Mouse (Mus musculus): ENCODE results near the gene Rhoh.
A peak's percentile ranks its signal among the peaks of the same experiment; 100 is the strongest.

Gene Rhoh

DNA sequence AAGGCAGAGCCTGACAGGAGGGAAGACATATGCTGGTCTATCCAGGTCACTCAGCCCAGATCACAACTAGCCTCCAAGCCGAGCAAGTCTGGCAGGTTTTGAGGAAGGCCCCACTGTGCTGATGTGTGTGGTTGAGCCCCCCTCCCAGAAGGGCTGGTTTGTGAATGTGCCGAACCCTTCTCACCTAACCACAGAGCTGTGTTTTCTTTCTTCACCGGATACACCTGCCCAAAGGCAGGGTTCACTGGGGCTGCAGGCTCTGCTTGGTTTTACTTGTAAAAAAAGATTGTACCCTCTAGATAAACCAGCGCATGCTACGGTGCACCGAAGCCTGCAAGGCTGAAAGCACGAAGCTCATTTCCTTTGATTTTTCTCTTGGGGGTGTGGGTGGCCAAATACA, 68.1 kb downstream of the Rhoh start:
- peak; percentile 43 to 61 for DNase-seq (ENCODE audit: low spot score in 2 of 2)

DNA sequence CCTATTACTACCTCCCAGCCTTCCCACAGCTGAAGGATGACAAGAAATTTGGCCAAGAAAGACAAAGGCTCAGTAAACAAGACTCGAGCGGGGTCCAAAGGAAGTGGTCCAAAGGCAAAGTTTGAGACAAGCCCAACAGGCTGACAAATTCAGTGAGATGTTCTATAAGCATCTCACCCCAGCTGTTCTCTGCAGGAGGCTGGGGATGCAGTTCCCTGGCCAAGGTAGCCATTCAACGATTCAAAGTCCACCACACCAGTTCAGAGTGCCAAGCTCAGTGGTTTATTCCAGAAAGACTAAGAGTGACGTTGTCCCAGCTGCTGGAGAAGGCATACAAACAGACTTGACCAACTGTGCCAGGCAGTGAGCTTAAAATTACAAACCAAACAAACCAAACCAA, 69.2 kb downstream of the Rhoh start:
- no peak for DNase-seq (ENCODE audit: low spot score in 2 of 2)

DNA sequence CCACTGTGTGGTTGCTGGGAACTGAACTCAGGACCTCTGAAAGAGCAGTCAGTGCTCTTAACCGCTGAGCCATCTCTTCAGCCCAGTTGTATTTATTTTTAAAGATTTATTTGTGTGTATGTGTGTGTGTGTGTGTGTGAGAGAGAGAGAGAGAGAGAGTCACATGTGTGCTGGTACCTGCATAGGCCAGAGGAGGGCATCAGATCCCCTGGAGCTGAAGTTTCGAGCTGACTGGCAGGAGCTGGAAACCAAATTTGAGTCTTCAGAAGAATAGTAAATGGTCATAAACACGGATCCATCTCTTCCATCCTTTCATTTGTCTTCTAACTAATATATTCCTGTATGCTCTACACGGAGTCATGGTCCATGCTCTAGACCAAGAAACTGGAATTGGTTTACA, 72.2 kb downstream of the Rhoh start:
- DNase-seq (ENCODE audit: low spot score in 2 of 2): no peak

DNA sequence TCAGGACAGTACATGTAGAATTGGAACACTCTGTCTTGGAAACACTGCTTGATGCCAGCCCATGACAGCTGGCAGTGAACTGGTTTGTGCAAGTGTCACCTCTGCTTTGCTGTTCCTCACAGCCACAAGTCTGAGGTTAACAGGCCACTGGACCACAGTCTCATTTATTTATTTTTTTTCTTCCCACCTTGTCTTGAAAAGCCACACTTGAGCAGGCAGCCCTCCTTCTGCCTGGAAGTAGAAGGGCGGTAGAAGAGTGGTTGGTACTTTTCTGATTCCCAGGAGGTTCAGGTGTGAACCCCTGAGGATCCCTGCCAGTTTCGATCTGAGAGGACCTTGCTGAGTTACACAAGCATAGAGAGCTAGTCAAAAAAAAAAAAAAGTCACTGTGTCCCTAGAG, 72.8 kb downstream of the Rhoh start:
- no peak for DNase-seq (ENCODE audit: low spot score in 2 of 2)

DNA sequence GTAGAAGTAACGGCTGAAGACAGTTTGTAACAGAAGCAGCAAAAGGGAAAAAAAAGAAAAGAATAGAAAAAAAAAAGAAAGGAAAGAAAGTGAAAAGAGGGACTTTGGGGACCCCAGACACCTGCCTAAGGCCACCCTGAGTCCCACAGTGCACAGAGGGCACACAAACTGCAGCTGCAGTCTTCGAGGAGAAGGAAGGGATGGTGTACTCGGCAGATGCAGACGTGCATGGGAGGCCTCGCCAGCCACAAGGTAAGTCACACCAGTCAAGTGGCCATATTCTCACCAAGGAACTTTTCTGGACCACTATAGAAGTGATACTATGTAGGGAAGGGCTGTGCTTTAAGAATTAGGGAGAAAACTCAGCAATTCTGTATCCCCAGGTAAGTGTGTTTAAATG, 73.8 kb downstream of the Rhoh start, which contains the start of gene Chrna9:
TSS of gene Chrna9 (plus strand) at position 139 of the 400 bp plus-strand sequence.
- no peak for DNase-seq (ENCODE audit: low spot score in 2 of 2)

DNA sequence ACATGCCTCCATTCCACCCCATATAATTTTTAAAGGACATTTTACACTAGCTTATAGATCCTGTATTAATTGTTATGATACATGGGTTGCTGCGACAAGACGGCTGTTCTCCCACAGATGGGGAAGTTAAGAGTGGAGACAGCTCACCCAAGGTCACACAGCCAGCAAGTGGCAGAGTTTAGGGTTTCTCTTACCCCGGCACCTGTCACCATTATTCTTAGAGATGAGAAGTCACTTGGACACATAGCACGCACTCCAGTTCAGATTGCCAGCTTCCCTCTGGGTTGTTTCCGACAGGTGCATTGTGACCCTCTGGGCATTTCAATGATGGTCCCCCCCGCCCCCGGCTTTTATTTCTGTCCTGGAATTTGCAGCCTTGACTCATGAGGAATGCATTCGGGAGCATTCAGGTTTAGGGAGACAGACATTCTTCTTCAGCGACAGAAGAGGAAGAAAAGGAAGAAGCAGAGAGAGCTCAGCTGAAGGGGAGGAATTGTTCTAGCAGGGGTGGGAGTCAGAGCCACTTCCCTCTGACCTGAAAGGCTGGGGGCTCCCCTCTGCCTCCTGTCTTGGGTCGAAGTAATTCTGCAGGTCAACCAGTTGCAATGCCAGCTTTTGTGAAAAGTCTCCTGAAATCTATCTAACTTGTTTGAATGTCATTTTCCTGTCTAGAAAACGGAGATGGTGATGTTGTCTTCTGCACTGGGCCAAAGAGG, 76.2 kb downstream of the Rhoh start:
- DNase-seq (ENCODE audit: low spot score in 2 of 2): no peak

DNA sequence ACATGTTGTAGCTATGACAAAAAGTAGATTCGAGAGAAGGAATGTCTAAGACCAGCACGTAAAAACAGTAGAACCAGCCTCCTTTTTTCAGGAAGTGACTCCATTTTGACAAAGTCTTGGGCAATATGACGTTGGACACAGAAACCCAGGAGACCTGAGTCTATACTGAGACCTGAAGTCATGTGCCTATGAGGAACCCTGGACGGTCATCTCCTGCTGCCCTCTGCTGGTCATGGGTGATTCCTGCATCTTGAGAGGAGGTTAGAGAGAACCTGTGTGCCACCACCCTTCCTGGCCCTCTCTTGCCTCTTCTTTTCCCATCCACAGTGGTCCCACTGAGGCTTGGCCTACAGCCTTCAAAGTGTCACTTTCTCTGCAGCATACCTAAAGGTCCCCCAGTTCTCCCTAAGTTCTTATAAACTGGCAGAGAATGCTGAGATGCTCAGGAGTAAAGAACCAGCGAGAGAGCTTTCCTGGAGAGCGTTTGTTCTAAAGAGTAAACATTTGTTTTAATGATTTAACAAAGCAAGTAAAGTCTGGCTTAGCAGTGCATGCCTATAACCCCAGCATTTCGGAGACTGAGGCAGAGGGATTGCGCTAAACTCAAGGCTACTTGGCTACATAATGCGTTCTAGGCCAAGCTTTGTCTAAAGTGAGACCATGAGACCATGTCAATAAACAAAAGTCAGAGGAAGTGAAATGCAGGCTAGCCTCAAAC, 77.1 kb downstream of the Rhoh start:
- peak; percentile 72 to 88 for DNase-seq (ENCODE audit: low spot score in 2 of 2)

DNA sequence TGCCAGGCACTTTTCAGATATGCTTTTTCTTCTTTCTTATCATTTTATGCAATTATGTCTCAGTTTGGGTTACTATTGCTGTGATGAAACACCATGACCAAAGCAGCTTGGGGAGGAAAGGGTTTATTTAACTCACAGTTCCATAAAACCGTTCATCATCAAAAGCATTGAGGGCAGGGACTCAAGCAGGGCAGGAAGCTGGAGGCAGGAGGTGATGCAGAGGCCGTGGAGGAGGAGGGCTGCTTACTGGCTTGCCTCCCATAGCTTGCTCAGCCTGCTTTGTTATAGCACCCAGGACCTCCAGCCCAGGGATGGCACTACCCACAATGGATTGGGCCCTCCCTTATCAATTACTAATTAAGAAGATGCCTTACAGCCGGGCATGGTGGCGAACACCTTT, 80.1 kb downstream of the Rhoh start:
- no peak for DNase-seq (ENCODE audit: low spot score in 2 of 2)

Measured in spleen, postnatal 14 days (tissue).